In the genomic region with DNA sequence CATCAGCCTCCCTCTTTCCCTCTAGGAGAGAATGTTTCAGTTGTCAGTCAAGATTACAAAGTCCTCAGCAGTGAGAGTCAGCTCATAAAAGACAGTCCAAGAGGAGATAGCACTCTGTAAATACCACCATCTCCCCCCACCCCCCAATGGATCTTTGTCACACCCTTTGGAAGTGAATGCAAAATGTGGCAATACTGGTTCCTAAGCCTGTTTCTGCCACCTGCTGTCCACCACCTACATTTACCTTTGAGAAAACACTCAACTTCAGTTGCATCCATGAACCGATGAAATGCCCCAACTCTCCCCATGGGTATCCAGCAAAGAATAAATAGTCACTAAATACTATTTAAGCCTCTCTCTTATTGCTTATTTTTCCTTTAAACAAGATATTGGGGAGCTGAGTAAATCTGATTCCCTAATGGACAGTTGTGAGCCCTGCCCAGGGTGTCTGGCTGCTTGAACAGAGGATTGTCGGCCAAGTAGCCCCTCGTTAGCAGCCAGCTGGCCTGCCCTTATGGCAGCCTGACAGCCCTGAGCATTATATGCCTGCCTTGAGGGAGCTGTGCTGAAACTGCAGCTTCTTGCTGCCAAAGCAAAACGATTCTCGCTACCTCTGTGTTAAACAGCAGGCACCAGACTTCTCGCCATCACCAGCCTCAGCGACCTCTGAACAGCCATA, we compare ENCODE assay signal across 9 mouse cellular contexts.
DNase-seq lines count a peak whose midpoint lies in the region; ATAC-seq and TF ChIP-seq lines count a peak whose summit lies in the region.
"Had no signal": no experiment of that assay in that cellular context is flagged by ENCODE, and none has a peak within 500 bp of the region (broad histone marks: within the 10 kb centered on the region; RNA-seq: fewer than 3 reads in every experiment).

No protein-coding gene starts in this region.

- H3K4me3 ChIP-seq in kidney, postnatal 0 days (replicated peaks; ENCODE audit: low read depth, low read length), result no peak overlapping the region
- peak overlapping the region; percentile 35 for H3K4me3 ChIP-seq in midbrain, embryonic 15.5 days
- H3K4me3 ChIP-seq: myocyte had no signal

- DNase-seq in adrenal gland, postnatal 10 days, result peak; percentile 44
- DNase-seq in adrenal gland, adult (ENCODE audit: inconsistent age in 2 of 2, low spot score in 1 of 2), result no peak
- DNase-seq in kidney, postnatal 0 days (ENCODE audit: low spot score), result no peak
- no peak for DNase-seq in kidney, adult 18-20 months
- peak; percentile 12 for DNase-seq in gastrocnemius, adult 18-20 months (ENCODE audit: low spot score)
- no peak for DNase-seq in left cerebral cortex, postnatal 14 days (ENCODE audit: low spot score in 2 of 2)
- no peak for DNase-seq in kidney, adult 9 months

- intact Hi-C loops in left cerebral cortex, postnatal 14 days (cut with DNase I), result no loop called here

- peak; percentile 25; the same call in 1 of the 2 replicates for ATAC-seq in kidney, postnatal 0 days (replicated peaks; ENCODE audit: low FRiP score, low read depth)
- ATAC-seq in midbrain, embryonic 15.5 days (replicated peaks), result peak; percentile 73

- WGBS in kidney, postnatal 0 days, result 82% methylated on average over 7 of the region's 7 CpGs
- 50% methylated on average over 7 of the region's 7 CpGs for WGBS in midbrain, embryonic 15.5 days

- H3K9me3 ChIP-seq in kidney, postnatal 0 days (replicated peaks; ENCODE audit: low read length), result no peaks in the 10 kb centered on the region
- H3K9me3 ChIP-seq in midbrain, embryonic 15.5 days, result no peaks in the 10 kb centered on the region

- H3K4me1 ChIP-seq in kidney, postnatal 0 days (replicated peaks; ENCODE audit: insufficient read depth, low read length), result no peaks in the 10 kb centered on the region
- no peaks in the 10 kb centered on the region; the same call in 1 of the 2 replicates for H3K4me1 ChIP-seq in midbrain, embryonic 15.5 days

- H3K9ac ChIP-seq in kidney, postnatal 0 days (ENCODE audit: low read depth, low read length), result no peak overlapping the region
- no peak overlapping the region for H3K9ac ChIP-seq in midbrain, embryonic 15.5 days

- no peak overlapping the region for H3K27ac ChIP-seq in kidney, postnatal 0 days
- H3K27ac ChIP-seq in midbrain, embryonic 15.5 days, result peak overlapping the region; percentile 39

- peak; percentile 16; the same call in 1 of the 2 replicates for TF ChIP-seq CTCF in kidney, postnatal 0 days (IDR thresholded peaks at IDR 0.05; ENCODE audit: low read depth)

- H3K4me2 ChIP-seq in kidney, postnatal 0 days (ENCODE audit: low read length), result peak overlapping the region; percentile 37; the same call in 1 of the 2 replicates
- peak overlapping the region; percentile 50 for H3K4me2 ChIP-seq in midbrain, embryonic 15.5 days

- no peaks in the 10 kb centered on the region for H3K36me3 ChIP-seq in kidney, postnatal 0 days (ENCODE audit: insufficient read depth, low read length)
- no peaks in the 10 kb centered on the region for H3K36me3 ChIP-seq in midbrain, embryonic 15.5 days (replicated peaks)

- H3K27me3 ChIP-seq in kidney, postnatal 0 days (ENCODE audit: insufficient read depth, low read length), result no peaks in the 10 kb centered on the region
- H3K27me3 ChIP-seq in midbrain, embryonic 15.5 days (replicated peaks), result no peaks in the 10 kb centered on the region

Comparison
In these comparisons a context has a peak if more than half of its experiments do, and no peak if none do; other contexts are left out.
1. DNase-seq: peak in adrenal gland, postnatal 10 days (single experiment) and gastrocnemius, adult 18-20 months (single experiment); none in adrenal gland, adult (0 of 2), kidney, postnatal 0 days (single experiment), kidney, adult 18-20 months (single experiment), left cerebral cortex, postnatal 14 days (0 of 2) and kidney, adult 9 months (single experiment).